Mouse (Mus musculus): ENCODE data around the gene Ubap1l. TPM values are rescaled to one million over a fixed set of nuclear protein-coding genes. Genes with fewer than 3 reads are reported as not detected.
A peak's percentile ranks its signal among the peaks of the same experiment; 100 is the strongest.

Gene Ubap1l
- polyA plus RNA-seq (2012; rRNA removed): 0.25 and 0.33 TPM in 2 replicates

- H3K36me3 ChIP-seq (ENCODE audit: control insufficient read depth, insufficient read depth, low read length): peaks cover 14% of the 10 kb centered on the region
- 64% methylated on average over 16 of the region's 16 CpGs for WGBS
- H3K4me3 ChIP-seq (ENCODE audit: insufficient read depth, low read depth, low read length): no peak within 1 kb of the TSS
- DNase-seq: peak; percentile 77
- peaks cover 11% of the 10 kb centered on the region; the same call in 1 of the 2 replicates for H3K4me1 ChIP-seq (ENCODE audit: control insufficient read depth, insufficient read depth, low read length)
- TF ChIP-seq CTCF (conservative IDR thresholded peaks at IDR 0.05; ENCODE audit: insufficient read depth, insufficient read length, low read depth, low read length) (no peak), POLR2A (IDR thresholded peaks at IDR 0.05; ENCODE audit: low read depth, low read length) (no peak)
- peak within 1 kb of the TSS; percentile 32 for H3K27ac ChIP-seq (ENCODE audit: insufficient read depth, low read depth, low read length)
- H3K27me3 ChIP-seq (replicated peaks; ENCODE audit: control insufficient read depth, insufficient read depth, low read length): no peaks in the 10 kb centered on the region
Observed at GRCm38 (mm10) chr9:65360641-65361448, at the start of gene Ubap1l. Ubap1l (plus strand) TSS chr9:65361041.

- Histone ChIP-seq H3K4me1 (ENCODE audit: control insufficient read depth, insufficient read depth, low read length) (peaks cover 3% of the 10 kb centered on the region; the same call in 1 of the 2 replicates), H3K27ac (ENCODE audit: insufficient read depth, low read depth, low read length) (no peak overlapping the region), H3K4me3 (ENCODE audit: insufficient read depth, low read depth, low read length) (no peak overlapping the region), H3K36me3 (ENCODE audit: control insufficient read depth, insufficient read depth, low read length) (peaks cover 22% of the 10 kb centered on the region), H3K27me3 (replicated peaks; ENCODE audit: control insufficient read depth, insufficient read depth, low read length) (no peaks in the 10 kb centered on the region)
- TF ChIP-seq POLR2A (IDR thresholded peaks at IDR 0.05; ENCODE audit: low read depth, low read length) (no peak), CTCF (conservative IDR thresholded peaks at IDR 0.05; ENCODE audit: insufficient read depth, insufficient read length, low read depth, low read length) (no peak)
- no peak for DNase-seq
- WGBS: 95% methylated on average over 4 of the region's 4 CpGs
Observed at GRCm38 (mm10) chr9:65312669-65313357, 48.0 kb upstream of the Ubap1l start.

GRCm38 (mm10) chr9:65313846-65314245 is 47.0 kb upstream of the Ubap1l start:
- no peaks in the 10 kb centered on the region; the same call in 1 of the 2 replicates for H3K4me1 ChIP-seq (ENCODE audit: control insufficient read depth, insufficient read depth, low read length)
- H3K4me3 ChIP-seq (ENCODE audit: insufficient read depth, low read depth, low read length): no peak overlapping the region
- H3K36me3 ChIP-seq (ENCODE audit: control insufficient read depth, insufficient read depth, low read length): peaks cover 21% of the 10 kb centered on the region
- H3K27ac ChIP-seq (ENCODE audit: insufficient read depth, low read depth, low read length): no peak overlapping the region
- H3K27me3 ChIP-seq (replicated peaks; ENCODE audit: control insufficient read depth, insufficient read depth, low read length): no peaks in the 10 kb centered on the region
- no peak for DNase-seq
- TF ChIP-seq CTCF (conservative IDR thresholded peaks at IDR 0.05; ENCODE audit: insufficient read depth, insufficient read length, low read depth, low read length): no peak
- no peak for TF ChIP-seq POLR2A (IDR thresholded peaks at IDR 0.05; ENCODE audit: low read depth, low read length)
- WGBS: 91% methylated on average over 1 of the region's 1 CpGs

- no peaks in the 10 kb centered on the region for H3K27me3 ChIP-seq (replicated peaks; ENCODE audit: control insufficient read depth, insufficient read depth, low read length)
- no peak overlapping the region for H3K4me3 ChIP-seq (ENCODE audit: insufficient read depth, low read depth, low read length)
- 77% methylated on average over 11 of the region's 11 CpGs for WGBS
- no peak for TF ChIP-seq CTCF (conservative IDR thresholded peaks at IDR 0.05; ENCODE audit: insufficient read depth, insufficient read length, low read depth, low read length)
- TF ChIP-seq POLR2A (IDR thresholded peaks at IDR 0.05; ENCODE audit: low read depth, low read length): no peak
- H3K27ac ChIP-seq (ENCODE audit: insufficient read depth, low read depth, low read length): no peak overlapping the region
- H3K36me3 ChIP-seq (ENCODE audit: control insufficient read depth, insufficient read depth, low read length): peaks cover 31% of the 10 kb centered on the region
- DNase-seq: no peak
- H3K4me1 ChIP-seq (ENCODE audit: control insufficient read depth, insufficient read depth, low read length): no peaks in the 10 kb centered on the region
Observed at GRCm38 (mm10) chr9:65322255-65322900, 38.5 kb upstream of the Ubap1l start.

GRCm38 (mm10) chr9:65325971-65326370 is 34.9 kb upstream of the Ubap1l start:
- Histone ChIP-seq H3K36me3 (ENCODE audit: control insufficient read depth, insufficient read depth, low read length) (peaks cover 26% of the 10 kb centered on the region), H3K27me3 (replicated peaks; ENCODE audit: control insufficient read depth, insufficient read depth, low read length) (no peaks in the 10 kb centered on the region)
- TF ChIP-seq CTCF (conservative IDR thresholded peaks at IDR 0.05; ENCODE audit: insufficient read depth, insufficient read length, low read depth, low read length) (no peak), POLR2A (IDR thresholded peaks at IDR 0.05; ENCODE audit: low read depth, low read length) (no peak)

GRCm38 (mm10) chr9:65327371-65327770 is 33.5 kb upstream of the Ubap1l start:
- WGBS: 92% methylated on average over 2 of the region's 2 CpGs
- no peak for DNase-seq
- no peaks in the 10 kb centered on the region for H3K4me1 ChIP-seq (ENCODE audit: control insufficient read depth, insufficient read depth, low read length)
- H3K36me3 ChIP-seq (ENCODE audit: control insufficient read depth, insufficient read depth, low read length): peaks cover 27% of the 10 kb centered on the region
- no peaks in the 10 kb centered on the region for H3K27me3 ChIP-seq (replicated peaks; ENCODE audit: control insufficient read depth, insufficient read depth, low read length)
- no peak for TF ChIP-seq POLR2A (IDR thresholded peaks at IDR 0.05; ENCODE audit: low read depth, low read length)
- TF ChIP-seq CTCF (conservative IDR thresholded peaks at IDR 0.05; ENCODE audit: insufficient read depth, insufficient read length, low read depth, low read length): no peak
- H3K27ac ChIP-seq (ENCODE audit: insufficient read depth, low read depth, low read length): no peak overlapping the region
- H3K4me3 ChIP-seq (ENCODE audit: insufficient read depth, low read depth, low read length): no peak overlapping the region

More at GRCm38 (mm10) chr9:65325971-65326370, 34.9 kb upstream of the Ubap1l start:
- no peaks in the 10 kb centered on the region for H3K4me1 ChIP-seq (ENCODE audit: control insufficient read depth, insufficient read depth, low read length)
- H3K27ac ChIP-seq (ENCODE audit: insufficient read depth, low read depth, low read length): no peak overlapping the region
- no peak for DNase-seq
- H3K4me3 ChIP-seq (ENCODE audit: insufficient read depth, low read depth, low read length): no peak overlapping the region
